Mouse (Mus musculus): Measurements from ENCODE around the gene Chrd. TPM values are rescaled to one million over a fixed set of nuclear protein-coding genes. Genes with fewer than 3 reads are reported as not detected.

The Chrd gene
- polyA plus RNA-seq, 1 experiment from 2014 or later, result 9.1 TPM

DNA sequence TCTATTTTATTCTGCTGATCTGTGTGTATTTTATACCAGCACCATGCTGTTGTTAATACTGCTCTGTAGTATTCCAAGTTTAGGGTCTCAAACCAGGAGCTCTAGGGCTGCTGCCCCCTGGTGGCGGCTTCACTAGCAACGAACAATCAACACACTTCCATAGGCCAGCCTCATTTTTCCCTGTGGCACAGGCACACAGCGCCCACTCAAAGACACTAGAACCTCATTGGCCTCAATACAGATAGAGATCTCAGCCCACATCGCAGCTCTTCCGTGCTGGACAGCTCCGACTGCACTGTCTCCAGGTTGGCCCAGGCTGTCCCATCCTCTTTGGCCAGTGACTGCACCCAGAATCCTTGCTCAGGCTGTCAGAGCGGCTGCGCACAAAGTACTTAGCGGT, 32.3 kb downstream of the Chrd start:
- 47% methylated on average over 9 of the region's 9 CpGs for WGBS
- Histone ChIP-seq H3K4me3 (ENCODE audit: low read depth, low read length) (no peak overlapping the region), H3K27ac (replicated peaks; ENCODE audit: low read depth, low read length) (no peak overlapping the region), H3K9me3 (ENCODE audit: control insufficient read depth, low read length) (no peaks in the 10 kb centered on the region), H3K9ac (ENCODE audit: low read depth, low read length) (no peak overlapping the region), H3K4me1 (ENCODE audit: control insufficient read depth, insufficient read depth, low read length) (no peaks in the 10 kb centered on the region), H3K36me3 (ENCODE audit: control insufficient read depth, insufficient read depth, low read length) (no peaks in the 10 kb centered on the region), H3K27me3 (replicated peaks; ENCODE audit: control insufficient read depth, insufficient read depth, low read length) (no peaks in the 10 kb centered on the region), H3K4me2 (ENCODE audit: low read depth, low read length) (no peak overlapping the region)
- DNase-seq (ENCODE audit: low spot score) (no peak), ATAC-seq (ENCODE audit: low read depth) (no peak)

DNA sequence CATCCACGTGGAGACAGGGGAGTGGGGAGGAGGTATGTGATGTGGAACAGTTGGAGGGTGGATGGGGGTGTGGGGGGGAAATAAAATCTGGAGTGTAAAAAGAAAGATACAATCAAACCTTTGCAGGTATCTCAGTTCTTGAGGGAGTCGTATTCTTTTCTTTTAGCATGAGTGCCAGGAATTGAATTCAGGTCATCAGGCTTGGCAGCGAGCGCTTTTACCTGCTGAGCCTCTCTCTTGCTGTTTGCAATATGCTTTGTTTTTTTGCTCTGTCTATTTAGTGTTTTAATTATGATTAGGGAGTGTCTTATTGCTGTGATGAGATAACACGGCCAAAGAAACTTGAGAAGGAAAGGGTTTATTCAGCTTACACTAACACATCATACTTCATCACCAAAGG, 42.1 kb downstream of the Chrd start:
- ATAC-seq (ENCODE audit: low read depth) (no peak), DNase-seq (ENCODE audit: low spot score) (no peak)
- Histone ChIP-seq H3K9me3 (ENCODE audit: control insufficient read depth, low read length) (no peaks in the 10 kb centered on the region), H3K27me3 (replicated peaks; ENCODE audit: control insufficient read depth, insufficient read depth, low read length) (no peaks in the 10 kb centered on the region), H3K27ac (replicated peaks; ENCODE audit: low read depth, low read length) (no peak overlapping the region), H3K4me2 (ENCODE audit: low read depth, low read length) (no peak overlapping the region), H3K4me3 (ENCODE audit: low read depth, low read length) (no peak overlapping the region), H3K4me1 (ENCODE audit: control insufficient read depth, insufficient read depth, low read length) (no peaks in the 10 kb centered on the region), H3K9ac (ENCODE audit: low read depth, low read length) (no peak overlapping the region), H3K36me3 (ENCODE audit: control insufficient read depth, insufficient read depth, low read length) (no peaks in the 10 kb centered on the region)
- WGBS, result 70% methylated on average over 5 of the region's 5 CpGs

- Histone ChIP-seq H3K9me3 (ENCODE audit: control insufficient read depth, low read length) (no peaks in the 10 kb centered on the region), H3K27ac (replicated peaks; ENCODE audit: low read depth, low read length) (no peak overlapping the region), H3K4me2 (ENCODE audit: low read depth, low read length) (no peak overlapping the region), H3K4me3 (ENCODE audit: low read depth, low read length) (no peak overlapping the region), H3K36me3 (ENCODE audit: control insufficient read depth, insufficient read depth, low read length) (no peaks in the 10 kb centered on the region), H3K9ac (ENCODE audit: low read depth, low read length) (no peak overlapping the region), H3K27me3 (replicated peaks; ENCODE audit: control insufficient read depth, insufficient read depth, low read length) (no peaks in the 10 kb centered on the region), H3K4me1 (ENCODE audit: control insufficient read depth, insufficient read depth, low read length) (no peaks in the 10 kb centered on the region)
- 89% methylated on average over 3 of the region's 3 CpGs for WGBS
- no peak for DNase-seq (ENCODE audit: low spot score)
- ATAC-seq (ENCODE audit: low read depth), result no peak
Measured at GRCm38 (mm10) chr16:20779846-20780245, 46.9 kb downstream of the Chrd start.

- DNase-seq (ENCODE audit: low spot score) (no peak), ATAC-seq (ENCODE audit: low read depth) (no peak)
- Histone ChIP-seq H3K4me3 (ENCODE audit: low read depth, low read length) (no peak overlapping the region), H3K9me3 (ENCODE audit: control insufficient read depth, low read length) (no peaks in the 10 kb centered on the region), H3K36me3 (ENCODE audit: control insufficient read depth, insufficient read depth, low read length) (no peaks in the 10 kb centered on the region), H3K9ac (ENCODE audit: low read depth, low read length) (no peak overlapping the region), H3K27ac (replicated peaks; ENCODE audit: low read depth, low read length) (no peak overlapping the region), H3K27me3 (replicated peaks; ENCODE audit: control insufficient read depth, insufficient read depth, low read length) (no peaks in the 10 kb centered on the region), H3K4me2 (ENCODE audit: low read depth, low read length) (no peak overlapping the region), H3K4me1 (ENCODE audit: control insufficient read depth, insufficient read depth, low read length) (no peaks in the 10 kb centered on the region)
- 70% methylated on average over 4 of the region's 4 CpGs for WGBS
Measured at GRCm38 (mm10) chr16:20781101-20781630, 48.2 kb downstream of the Chrd start.

GRCm38 (mm10) chr16:20783891-20784290, 51.0 kb downstream of the Chrd start:
- Histone ChIP-seq H3K27me3 (replicated peaks; ENCODE audit: control insufficient read depth, insufficient read depth, low read length) (no peaks in the 10 kb centered on the region), H3K27ac (replicated peaks; ENCODE audit: low read depth, low read length) (no peak overlapping the region), H3K4me2 (ENCODE audit: low read depth, low read length) (no peak overlapping the region), H3K36me3 (ENCODE audit: control insufficient read depth, insufficient read depth, low read length) (no peaks in the 10 kb centered on the region), H3K4me3 (ENCODE audit: low read depth, low read length) (no peak overlapping the region), H3K9ac (ENCODE audit: low read depth, low read length) (no peak overlapping the region), H3K4me1 (ENCODE audit: control insufficient read depth, insufficient read depth, low read length) (no peaks in the 10 kb centered on the region), H3K9me3 (ENCODE audit: control insufficient read depth, low read length) (no peaks in the 10 kb centered on the region)
- DNase-seq (ENCODE audit: low spot score), result no peak
- WGBS, result 89% methylated on average over 2 of the region's 2 CpGs
- ATAC-seq (ENCODE audit: low read depth), result no peak

DNA sequence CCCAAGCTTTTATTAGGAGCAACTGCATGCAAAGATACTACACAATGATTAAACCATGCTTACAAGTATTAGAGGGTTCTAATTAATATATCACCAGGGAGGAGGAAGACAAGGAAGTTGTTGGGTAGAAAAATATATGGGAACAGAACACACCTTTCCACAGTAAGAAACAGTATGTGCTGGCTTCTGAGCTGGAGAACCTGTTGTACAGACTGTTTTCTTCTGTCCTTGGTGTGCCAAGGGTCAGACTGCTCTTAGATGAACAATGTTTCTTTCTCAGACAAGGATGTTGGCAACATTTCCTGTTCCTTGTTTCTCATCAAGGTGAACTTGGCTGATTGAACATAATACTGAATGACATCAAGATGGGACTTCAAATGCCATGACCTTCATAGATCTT, 51.8 kb downstream of the Chrd start:
- Histone ChIP-seq H3K27ac (replicated peaks; ENCODE audit: low read depth, low read length) (no peak overlapping the region), H3K27me3 (replicated peaks; ENCODE audit: control insufficient read depth, insufficient read depth, low read length) (no peaks in the 10 kb centered on the region), H3K9ac (ENCODE audit: low read depth, low read length) (no peak overlapping the region), H3K9me3 (ENCODE audit: control insufficient read depth, low read length) (no peaks in the 10 kb centered on the region), H3K4me1 (ENCODE audit: control insufficient read depth, insufficient read depth, low read length) (no peaks in the 10 kb centered on the region), H3K4me2 (ENCODE audit: low read depth, low read length) (no peak overlapping the region), H3K4me3 (ENCODE audit: low read depth, low read length) (no peak overlapping the region), H3K36me3 (ENCODE audit: control insufficient read depth, insufficient read depth, low read length) (no peaks in the 10 kb centered on the region)
- no peak for DNase-seq (ENCODE audit: low spot score)
- ATAC-seq (ENCODE audit: low read depth), result no peak

DNA sequence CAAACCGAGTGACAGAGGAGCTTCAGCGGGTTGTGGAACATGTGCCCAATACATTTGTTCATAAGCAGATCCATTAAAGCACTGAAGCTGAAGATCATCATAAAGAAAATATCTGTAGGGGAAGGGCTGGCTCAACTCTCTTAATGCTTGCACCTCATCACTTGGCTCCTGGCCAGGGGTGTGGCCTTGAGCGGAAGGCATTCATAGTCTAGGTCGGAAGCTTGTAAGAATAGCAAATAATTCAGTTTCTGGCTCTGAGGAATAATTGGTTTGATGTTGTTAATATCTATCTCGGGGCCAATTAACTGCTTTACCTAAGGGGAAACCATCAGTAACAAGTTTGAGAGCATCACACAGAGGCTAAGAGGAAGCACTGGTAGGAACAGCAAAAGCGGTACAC, 53.6 kb downstream of the Chrd start:
- ATAC-seq (ENCODE audit: low read depth) (peak; percentile 71; the same call in 1 of the 2 replicates), DNase-seq (ENCODE audit: low spot score) (peak; percentile 51)
- Histone ChIP-seq H3K4me2 (ENCODE audit: low read depth, low read length) (no peak overlapping the region), H3K36me3 (ENCODE audit: control insufficient read depth, insufficient read depth, low read length) (no peaks in the 10 kb centered on the region), H3K4me1 (ENCODE audit: control insufficient read depth, insufficient read depth, low read length) (no peaks in the 10 kb centered on the region), H3K9me3 (ENCODE audit: control insufficient read depth, low read length) (no peaks in the 10 kb centered on the region), H3K4me3 (ENCODE audit: low read depth, low read length) (no peak overlapping the region), H3K9ac (ENCODE audit: low read depth, low read length) (no peak overlapping the region), H3K27me3 (replicated peaks; ENCODE audit: control insufficient read depth, insufficient read depth, low read length) (no peaks in the 10 kb centered on the region), H3K27ac (replicated peaks; ENCODE audit: low read depth, low read length) (no peak overlapping the region)
- 78% methylated on average over 6 of the region's 6 CpGs for WGBS

GRCm38 (mm10) chr16:20791803-20792202, 58.9 kb downstream of the Chrd start:
- Histone ChIP-seq H3K9ac (ENCODE audit: low read depth, low read length) (no peak overlapping the region), H3K27ac (replicated peaks; ENCODE audit: low read depth, low read length) (no peak overlapping the region), H3K36me3 (ENCODE audit: control insufficient read depth, insufficient read depth, low read length) (no peaks in the 10 kb centered on the region), H3K27me3 (replicated peaks; ENCODE audit: control insufficient read depth, insufficient read depth, low read length) (no peaks in the 10 kb centered on the region), H3K9me3 (ENCODE audit: control insufficient read depth, low read length) (no peaks in the 10 kb centered on the region), H3K4me3 (ENCODE audit: low read depth, low read length) (no peak overlapping the region), H3K4me1 (ENCODE audit: control insufficient read depth, insufficient read depth, low read length) (no peaks in the 10 kb centered on the region), H3K4me2 (ENCODE audit: low read depth, low read length) (no peak overlapping the region)
- WGBS, result 48% methylated on average over 6 of the region's 6 CpGs
- DNase-seq (ENCODE audit: low spot score) (no peak), ATAC-seq (ENCODE audit: low read depth) (no peak)
